Mouse (Mus musculus) cerebellum, adult 18-20 months (tissue): ENCODE data around the gene Grrp1.

ENCODE experiments used
- DNase-seq, 2 experiments: peaks; one replicate each; pipeline ENCODE4 v3.0.0; 2021

The Grrp1 gene

DNA sequence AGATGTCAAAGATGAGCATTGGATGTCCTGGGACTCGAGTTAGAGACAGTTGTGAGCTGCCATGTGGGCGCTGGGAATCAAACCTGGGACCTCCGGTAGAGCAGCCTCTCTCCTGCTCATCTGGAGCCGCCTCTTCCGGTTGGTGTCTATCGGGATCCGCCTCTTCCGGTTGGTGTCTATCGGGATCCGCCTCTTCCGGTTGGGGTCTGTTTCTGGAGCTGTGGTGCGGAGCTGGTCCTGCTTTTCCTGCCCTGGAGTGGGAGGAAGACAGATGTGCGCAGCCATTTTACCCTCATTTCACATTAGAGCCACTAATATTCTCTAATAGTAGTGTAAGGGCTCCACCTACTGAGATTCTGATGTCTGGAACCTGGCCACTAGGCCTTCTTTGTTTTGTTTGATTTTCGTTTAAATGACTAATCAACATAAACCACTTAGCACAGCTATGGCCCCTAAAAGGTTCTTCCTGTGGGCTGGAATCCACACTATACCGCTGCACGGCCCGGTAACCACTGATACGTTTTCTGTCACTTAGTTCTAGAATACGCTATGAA, 14.3 kb upstream of the Grrp1 start:
- DNase-seq: no peak

DNA sequence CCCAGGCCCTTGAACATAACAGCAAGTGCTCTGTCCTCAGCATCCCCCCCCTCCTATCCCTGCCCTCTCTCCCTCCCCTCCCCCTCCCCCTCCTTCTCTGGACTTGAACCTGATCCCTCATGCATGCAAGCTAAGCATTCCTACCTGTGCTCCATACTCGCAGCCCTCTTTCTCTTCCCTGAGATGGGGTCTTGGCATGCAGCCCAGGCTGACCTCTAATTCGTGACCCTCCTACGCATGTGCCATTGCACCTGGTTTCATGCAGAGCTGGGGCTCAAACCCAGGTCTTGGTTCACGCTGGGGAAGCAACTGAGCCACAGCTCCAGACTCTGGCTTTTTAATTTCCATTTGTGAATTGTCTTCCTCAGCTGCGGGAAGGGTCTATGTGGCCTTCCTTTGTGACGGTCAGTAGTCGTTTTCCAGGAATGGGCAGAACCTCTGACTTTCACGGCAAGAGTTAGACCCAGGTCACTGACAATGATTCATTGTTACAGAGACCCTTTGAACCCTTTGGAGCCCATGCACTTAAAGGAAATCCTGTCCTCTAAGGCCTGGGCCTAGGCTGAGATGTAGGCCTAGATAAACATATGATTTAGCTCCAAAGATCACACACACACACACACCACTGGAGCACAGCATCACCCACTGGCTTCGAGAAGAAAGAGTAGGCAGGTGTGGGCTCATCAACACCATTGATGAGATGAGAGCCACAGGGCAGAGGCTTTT, 12.1 kb upstream of the Grrp1 start:
- no peak for DNase-seq

- peak; percentile 44 to 46 for DNase-seq
These were observed 9.3 kb upstream of the Grrp1 start for GRCm38 (mm10) chr4:134263191-134263590.

DNA sequence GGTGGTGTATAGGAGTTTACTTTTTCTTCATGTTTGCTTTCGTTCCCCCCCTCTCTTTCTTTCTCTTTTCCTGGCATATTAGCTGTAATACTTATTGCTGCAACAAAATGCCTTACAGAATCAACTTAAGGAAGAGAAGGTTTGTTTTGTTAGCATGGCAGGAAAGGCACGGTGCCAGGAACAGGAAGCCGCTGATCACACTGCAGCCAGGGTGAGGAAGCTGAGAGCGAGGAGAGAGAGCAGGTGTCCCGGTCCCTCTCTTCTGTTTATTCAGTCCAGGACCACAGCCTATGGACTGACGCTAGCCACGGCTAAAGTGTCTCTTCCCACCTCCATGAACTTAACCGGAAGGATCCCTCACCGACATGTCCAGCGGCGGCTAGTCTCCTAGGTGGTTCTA, 4.4 kb upstream of the Grrp1 start:
- no peak for DNase-seq

DNA sequence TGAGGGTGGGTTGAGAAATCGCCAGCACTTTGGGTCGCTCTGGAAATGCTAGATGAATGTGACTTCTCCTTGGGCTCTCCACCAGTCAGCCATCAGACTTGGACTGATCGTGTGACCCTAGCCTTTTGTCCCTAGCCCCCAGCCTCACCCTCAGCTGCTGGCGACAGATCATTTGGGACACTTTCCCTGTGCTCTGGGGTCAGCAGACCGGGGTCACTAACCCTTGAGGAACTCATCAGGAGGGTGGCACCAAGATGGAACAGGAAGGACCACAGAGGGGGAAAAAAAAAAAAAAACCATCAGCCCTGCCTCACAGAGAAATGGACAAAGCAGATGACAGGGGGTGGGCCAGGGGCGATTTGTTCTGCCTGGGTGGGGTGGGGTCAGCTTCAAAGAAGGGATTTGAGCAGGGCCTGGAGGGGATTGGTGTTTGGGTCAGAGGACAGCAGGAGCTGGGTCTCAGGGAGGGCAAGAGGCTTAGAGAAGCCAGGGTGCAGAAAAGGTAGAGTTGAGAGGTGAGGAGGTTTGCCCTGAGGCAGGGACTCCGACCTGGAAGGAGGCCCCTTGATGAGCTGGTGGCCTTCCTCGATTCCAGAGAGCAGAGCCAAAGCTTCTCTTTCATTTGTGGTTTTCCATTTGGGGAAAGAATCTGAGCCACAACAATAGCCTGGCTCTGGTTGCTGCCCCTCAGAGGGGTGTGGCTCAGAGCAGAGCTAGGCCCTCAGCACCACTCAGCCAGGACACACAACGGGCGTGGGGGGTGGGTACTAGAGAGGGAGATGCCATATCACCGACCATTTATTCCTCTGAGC, 3.5 kb upstream of the Grrp1 start:
- no peak for DNase-seq

- no peak for DNase-seq
These were observed 2.7 kb upstream of the Grrp1 start for GRCm38 (mm10) chr4:134256407-134257197.

GRCm38 (mm10) chr4:134255854-134256253, 1.9 kb upstream of the Grrp1 start:
- no peak for DNase-seq

GRCm38 (mm10) chr4:134254835-134255234, 929 bp upstream of the Grrp1 start:
- no peak for DNase-seq

DNA sequence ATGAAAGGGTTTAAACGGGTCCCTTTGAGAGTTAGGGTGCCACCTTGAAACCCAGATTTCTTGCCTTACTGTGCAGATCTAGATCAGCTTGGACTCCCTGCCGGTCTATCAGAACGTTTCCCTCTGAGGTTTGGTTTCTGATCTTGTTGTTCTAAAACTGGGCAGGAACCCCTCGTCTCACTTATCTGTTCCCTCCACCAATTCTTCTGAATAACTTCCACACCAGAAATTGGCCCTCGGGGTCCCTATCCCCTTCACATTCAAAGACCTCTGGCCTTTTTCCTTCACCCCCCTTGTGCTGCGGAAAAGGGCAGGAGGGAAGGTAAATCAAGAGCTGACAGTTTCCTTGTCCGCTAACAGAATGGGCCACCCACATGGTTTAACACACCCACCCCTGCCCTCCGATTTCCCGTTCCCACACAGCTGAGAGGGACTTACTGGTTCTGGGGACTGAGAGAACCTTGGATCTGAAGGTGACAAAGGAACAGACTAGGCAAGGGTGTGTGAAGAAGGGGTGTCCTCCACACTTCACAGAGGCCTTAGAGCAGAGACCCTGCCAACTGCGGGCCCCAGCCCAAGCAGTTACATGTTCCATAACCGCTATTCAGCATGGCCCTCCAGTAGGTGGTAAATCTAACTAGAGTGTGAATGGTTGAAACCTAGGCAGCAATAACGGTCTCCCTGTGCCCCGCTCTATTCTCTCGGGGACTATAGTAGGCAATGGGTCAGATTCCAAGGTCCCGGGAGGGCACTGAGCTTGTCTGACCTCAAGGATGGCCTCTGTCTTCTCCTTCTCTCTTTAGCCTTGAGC, 790 bp downstream of the Grrp1 start:
- DNase-seq: no peak

- no peak for DNase-seq
These were observed 1.6 kb downstream of the Grrp1 start for GRCm38 (mm10) chr4:134252131-134252910.

- peak; percentile 18 to 39 for DNase-seq
These were observed 2.4 kb downstream of the Grrp1 start for GRCm38 (mm10) chr4:134251241-134252130.

DNA sequence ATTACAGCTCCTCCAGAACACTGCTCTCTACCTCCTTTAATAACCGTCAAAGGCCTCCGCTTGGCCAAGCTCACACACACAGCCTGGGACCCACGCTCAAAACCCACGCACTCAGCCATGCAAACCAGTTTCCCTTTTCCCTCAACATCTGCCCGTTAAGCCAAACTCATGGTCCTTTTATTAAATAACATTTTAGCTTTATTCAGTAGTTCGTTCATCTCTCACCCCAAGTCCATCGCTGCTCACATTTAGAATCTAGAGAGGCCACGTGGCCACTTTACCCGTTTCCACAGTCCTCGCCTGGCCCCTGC, 3.0 kb downstream of the Grrp1 start:
- DNase-seq: no peak

GRCm38 (mm10) chr4:134250116-134250929, 3.6 kb downstream of the Grrp1 start:
- DNase-seq: no peak

DNA sequence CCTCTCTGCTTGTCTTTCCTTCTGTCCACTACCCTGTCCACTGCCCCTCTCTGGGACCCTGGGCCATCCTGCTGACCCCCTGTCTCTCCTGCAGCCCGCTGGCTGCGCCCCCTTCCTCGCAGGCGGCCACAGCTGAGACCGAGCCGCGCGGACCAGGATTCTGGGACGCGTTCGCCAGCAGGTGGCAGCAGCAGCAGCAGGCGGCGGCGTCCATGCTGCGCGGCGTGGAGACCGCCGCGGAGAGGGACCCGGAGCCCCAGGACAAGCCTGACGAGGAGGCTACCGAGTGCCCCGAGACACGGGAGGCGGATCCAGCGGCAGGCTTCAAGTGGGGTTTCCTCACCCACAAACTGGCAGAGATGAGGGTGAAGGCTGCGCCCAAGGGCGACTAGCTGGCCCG, 4.3 kb downstream of the Grrp1 start:
- DNase-seq: peak; percentile 61 to 78

DNA sequence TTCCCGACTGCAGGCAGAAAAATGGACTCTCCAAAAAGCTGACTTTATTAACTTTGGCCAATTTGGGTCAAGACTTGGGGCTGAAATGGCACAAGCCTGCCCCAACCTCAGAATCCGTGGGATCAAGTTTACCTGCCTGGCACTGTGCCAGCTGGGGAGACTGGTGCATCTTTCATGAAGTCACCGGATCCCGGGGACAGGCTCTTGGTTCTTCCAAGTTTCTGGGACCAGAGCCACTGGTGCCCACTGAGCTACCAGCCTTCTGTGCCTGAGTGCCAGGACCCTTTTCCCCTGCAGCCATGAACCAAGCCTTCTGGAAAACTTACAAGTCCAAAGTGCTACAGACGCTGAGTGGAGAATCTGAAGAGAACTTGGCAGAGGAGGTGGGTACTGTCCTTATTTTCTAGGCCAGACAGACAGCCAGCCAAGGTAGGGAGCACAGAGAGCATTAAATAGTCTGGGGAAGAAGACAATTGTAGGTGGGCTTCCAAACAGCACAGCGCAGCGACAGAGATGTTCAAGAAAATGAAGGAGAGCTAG, 7.1 kb downstream of the Grrp1 start, which contains the start of gene Gm30191:
Gene Gm30191 (plus strand): TSS at position 217 of the 540 bp plus-strand sequence.
- DNase-seq: peak; percentile 16 to 35

- DNase-seq: no peak
These were observed 7.7 kb downstream of the Grrp1 start for GRCm38 (mm10) chr4:134246256-134246655.

GRCm38 (mm10) chr4:134245148-134245843, 8.6 kb downstream of the Grrp1 start, which contains the start of gene Zfp593:
Gene Zfp593 (minus strand): TSS chr4:134245592.
- DNase-seq: peak; percentile 95 to 98

DNA sequence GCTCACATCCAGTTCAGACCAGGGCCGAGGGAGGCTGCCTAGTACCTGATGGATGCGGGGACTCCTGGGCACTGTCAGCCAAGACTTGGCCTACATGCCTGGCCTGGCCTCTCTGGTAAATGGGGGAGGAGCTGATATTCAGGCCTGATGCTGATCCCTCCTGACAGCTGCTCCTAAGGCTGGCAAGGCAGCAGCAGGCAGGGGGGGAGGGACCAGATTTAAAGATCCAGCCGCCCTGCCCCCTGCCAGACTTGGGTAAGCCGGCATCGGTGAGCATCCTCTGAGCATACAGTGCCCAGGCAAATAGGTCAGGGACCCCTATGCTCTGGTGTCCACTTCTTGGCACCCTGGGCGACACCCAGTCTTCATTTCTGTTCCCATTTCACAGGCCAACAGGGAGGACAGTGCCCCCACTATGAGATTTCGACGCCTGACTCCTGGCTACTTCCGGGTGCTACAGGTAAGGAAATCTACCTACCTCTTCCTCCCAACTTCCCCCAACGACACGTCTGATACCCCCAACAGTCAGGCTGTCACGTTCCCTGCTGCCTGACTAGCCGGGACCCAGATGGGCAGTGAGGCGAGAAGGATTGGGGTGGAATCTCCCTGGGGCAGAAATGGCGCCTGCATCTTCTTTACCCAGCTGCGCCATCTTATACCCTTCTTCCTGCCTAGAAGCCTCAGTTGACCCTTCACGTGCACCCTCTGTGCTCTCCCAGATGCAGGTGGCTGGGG, 10.2 kb downstream of the Grrp1 start, which contains the start of gene E130218I03Rik:
Gene E130218I03Rik (plus strand): TSS at position 147 of the 735 bp plus-strand sequence.
- DNase-seq: no peak
